Mouse (Mus musculus) retina, embryonic 14.5 days (tissue): Measurements from ENCODE around the gene Daam2.
"Not testable (repeated sequence)": the region's sequence is repeated elsewhere in the genome, so short reads cannot be mapped to it uniquely, and the experiment has no call there.

Experiments used
- DNase-seq: peaks from one replicate; pipeline ENCODE4 v3.0.0-alpha.2; 2015; ENCODE audit warnings: low spot score

Daam2 gene

DNA sequence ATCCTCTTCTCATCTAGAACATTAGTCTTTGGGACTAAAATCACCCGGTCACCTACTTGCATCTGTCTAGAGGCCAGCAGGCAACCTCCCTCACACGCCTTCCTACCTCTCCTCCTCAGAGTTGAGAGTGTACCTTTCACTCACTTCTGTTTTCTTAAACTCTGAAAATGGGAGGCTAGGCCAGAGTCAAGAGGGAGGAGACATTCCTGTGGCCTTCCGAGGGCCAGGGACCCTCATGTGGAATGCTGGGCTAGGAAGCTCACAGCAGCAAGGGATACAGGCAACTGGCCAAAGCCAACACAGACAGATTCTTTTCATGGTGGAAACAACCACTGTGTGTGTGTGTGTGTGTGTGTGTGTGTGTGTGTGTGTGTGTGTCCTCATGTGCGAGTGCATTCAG, 86.8 kb downstream of the Daam2 start:
- no peak for DNase-seq

DNA sequence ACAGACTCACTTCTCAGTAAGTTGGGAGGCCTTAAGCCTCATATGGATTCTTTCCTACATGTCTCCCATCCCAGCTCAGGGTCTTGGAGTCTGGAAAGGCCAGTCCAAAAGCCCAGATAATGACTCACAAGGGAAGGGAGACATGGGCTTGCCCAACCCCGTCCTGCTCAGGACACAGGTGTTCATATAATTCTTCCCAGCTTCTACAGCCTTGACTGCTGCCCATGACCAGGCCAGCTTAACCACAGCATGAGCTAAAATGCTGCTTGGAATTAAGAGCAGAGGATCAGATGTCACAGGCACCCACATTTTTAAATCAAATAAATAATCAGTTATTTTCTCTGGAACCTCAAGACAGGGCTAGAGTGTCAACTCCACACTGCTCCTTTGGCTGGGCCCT, 89.0 kb downstream of the Daam2 start:
- DNase-seq, result no peak

DNA sequence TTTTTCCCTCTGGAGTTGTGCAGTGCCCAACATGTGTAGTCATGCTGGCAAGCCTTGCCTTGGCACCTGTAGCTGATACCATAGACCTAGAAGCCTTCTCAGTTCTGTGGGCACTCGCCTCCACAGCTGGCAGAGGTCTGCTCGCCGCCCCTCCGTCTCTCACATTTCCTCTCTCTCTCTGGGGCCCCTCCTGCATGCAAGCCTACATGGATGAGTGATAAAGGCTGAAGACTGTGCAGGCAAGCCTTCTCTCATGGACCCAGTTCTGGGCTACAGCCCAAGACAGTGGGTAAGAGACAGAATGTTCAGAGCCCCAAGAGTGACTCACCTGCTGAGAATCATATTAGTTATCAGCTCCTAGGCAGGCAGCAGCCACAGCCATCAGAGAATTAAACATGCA, 90.1 kb downstream of the Daam2 start:
- no peak for DNase-seq

DNA sequence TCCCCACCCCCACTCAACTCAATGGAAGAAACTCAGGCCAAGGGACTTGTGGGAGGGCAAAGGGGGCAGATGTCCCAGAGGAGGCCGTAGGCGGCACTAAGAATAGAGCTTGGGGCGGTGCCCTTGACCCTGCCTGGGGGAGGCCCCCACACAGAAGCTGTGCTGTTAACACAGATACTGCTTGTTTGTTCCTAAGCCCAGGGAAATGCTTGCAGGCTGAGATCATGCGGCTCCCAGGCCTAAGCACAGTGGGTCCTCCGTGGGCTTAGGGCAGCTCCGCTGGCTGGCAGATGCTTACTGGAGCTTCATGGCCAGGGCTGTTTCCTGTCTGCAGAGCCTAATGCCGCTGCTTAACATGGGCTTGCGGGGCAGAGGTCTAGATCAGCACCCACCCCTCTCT, 91.5 kb downstream of the Daam2 start:
- DNase-seq, result peak; percentile 32

DNA sequence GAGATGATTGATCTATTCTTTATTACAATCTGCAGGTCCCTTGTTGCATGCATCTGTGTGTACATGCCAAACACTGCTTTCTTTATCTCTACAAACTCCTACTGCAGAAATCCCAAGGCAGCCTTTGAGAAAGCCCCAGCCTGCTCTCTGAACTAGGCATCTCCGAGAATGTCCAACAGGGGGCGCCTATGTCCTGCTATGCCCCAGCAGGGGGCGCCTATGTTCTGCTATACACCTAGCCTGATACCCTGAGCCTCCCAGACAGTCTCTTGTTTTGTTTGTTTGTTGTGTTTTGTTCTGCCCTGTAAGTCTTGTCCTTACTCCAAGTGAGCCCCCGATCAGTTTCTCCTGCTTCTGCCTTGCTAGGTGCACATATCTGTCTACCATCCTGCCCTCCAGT, 95.9 kb downstream of the Daam2 start:
- DNase-seq, result peak; percentile 79

DNA sequence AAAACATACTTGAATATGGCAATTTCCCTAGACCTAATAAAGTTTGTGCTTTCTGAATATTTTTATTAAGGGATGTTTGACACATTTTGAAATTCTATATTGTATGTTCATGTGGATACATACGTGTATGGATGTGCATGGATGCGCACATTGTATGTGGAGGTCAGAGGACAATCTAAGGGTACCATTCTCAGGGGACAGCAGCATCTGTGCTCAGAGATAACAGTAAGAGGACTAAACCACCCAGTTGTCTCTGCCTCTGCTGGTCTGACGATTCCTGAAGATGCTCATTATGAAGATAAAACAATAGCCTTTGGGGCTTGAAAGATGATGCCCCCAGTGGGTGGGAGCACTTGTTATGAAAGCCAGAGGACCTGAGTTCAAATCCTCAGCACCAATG, 99.3 kb downstream of the Daam2 start:
- no peak for DNase-seq

DNA sequence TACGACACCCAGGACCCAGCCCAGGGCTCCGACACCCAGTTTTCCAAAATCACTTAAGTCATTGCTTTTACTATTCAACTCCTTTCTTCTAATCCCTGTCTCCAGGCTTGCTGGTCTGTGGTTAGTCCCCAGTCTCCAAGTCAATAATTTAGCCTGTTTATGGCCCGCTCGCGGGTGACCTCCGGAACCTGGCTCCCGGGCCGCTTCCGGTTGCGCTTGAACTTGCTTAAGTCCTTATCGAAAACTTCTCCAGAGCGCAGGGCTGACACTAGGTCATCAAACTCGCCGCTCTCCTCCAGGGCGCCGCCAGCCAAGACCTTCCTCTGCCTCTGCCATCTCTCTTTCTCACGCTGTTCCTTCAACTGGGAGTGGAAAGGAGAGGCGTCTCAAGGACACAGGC, 105.8 kb downstream of the Daam2 start:
- DNase-seq, result no peak

DNA sequence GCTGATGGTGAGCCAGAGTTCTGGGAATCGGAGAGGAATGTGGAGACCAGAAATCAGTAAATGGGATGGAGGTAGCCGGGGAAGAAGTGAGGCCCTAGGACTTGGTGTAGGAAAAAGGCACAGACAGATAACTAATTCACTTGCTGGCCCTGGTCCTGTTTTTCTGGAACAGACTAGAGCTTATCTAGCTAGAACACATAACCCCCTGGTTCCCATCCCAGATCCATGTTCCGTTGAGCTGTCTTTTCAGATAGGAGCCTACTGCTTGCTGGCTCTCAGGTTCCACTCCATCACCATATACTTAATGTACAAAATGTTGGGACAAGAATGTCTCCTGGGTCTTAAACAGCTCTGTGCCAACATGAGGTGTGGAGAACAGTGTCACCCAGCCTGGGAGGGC, 106.3 kb downstream of the Daam2 start:
- no peak for DNase-seq

DNA sequence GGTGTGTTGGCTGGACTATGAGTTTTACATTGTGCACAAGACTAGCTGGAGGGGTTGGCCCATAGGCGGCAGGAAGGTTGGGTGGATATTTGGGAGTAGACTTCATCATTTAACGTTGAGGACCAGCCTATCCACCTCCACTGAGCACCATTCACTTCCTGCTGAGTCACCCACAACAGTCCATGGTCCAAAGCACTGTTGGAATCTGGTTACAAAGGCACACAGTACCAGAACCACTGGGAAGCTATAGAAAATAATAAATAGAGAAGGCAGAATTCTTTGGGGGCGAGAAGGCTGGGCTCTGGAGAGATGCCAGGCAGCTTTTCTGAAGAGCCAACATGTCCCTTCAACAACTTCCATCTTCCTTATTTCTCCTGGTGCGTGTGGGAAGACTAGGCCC, 107.8 kb downstream of the Daam2 start:
- no peak for DNase-seq

DNA sequence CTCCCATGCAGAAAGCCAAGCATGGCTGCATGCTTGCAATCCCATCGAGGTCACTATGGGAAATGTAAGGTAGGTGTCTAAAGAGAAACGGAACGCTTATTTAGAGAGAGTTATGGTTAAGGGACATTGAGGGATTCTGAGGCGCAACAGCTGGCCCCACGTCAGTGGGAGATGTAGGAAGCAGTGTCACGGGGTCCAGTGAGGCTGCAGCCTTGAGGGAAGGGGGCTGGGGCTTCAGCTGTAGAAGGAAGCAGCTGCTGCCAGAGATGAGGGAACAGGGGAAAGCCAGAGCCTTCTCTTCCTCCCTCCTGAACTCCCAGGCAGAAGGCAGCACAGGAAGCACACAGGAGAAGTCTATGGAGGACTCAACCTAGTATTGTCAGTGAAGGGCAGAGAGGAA, 113.2 kb downstream of the Daam2 start:
- no peak for DNase-seq

DNA sequence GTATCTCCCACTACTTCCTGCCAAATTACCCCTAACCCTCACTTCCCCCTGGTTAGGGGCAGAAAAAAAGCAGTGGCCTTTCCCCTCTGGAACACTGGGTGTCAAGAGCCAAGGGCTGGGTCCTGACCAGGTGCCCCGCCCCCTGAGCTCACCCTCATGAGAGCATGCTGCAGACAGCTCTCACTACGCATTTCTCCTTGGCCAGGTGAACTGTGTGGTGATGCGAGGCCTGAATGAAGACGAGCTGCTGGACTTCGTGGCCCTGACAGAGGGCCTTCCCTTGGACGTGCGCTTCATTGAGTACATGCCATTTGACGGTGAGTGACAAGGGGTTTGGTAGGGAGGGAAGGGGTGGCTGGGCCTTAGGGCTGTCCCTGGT, 114.9 kb downstream of the Daam2 start:
- DNase-seq, result no peak

DNA sequence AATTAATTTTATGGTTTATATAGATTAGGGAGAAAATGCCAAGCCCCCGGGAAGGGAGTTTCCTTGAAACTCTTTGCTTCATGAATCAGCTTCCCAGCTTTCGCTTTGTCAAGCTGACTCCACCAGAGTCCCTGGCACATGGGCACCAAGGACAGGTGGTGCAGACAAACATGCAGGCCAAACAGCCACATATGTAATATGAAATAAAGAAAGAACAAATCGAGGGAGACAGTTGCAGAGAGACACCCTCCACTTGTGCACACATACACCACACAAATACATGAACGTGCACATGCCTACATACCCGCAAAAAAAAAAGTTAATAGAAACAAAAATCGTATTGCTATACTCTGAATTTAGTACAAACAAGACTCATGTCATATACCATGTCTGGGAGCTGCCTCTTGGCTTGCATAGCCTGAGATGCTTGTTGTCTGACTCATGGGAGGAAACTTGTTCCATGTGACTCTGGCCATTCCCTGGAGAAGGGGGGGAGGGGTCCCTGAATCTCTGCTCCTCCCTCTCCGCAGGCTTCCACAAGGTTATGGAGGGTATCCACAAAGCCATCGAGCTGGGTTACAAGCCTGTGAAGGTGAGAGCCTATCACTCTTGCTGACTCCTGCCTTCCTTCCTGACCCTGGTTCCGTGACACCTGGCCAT, 115.4 kb downstream of the Daam2 start:
- DNase-seq, result no peak

DNA sequence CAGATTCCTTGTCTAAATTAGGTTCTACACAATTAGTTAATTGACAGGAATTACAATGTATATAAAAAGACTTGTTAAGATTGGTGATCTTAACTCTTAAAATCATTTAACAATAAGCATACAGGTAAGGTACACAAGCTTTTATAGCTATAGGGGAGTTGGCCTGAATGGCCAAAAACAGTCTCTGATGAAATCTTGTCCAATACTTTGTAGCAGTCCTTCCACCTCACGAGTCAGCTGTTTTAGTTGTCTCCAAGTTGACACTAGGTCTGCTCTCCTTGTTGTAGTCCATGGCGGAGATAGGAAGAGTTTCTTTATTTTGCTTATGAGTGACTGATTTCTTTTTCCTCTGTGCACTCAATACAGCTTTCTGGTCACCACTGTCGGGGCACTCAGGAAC, 121.3 kb downstream of the Daam2 start:
- not testable (repeated sequence) for DNase-seq

DNA sequence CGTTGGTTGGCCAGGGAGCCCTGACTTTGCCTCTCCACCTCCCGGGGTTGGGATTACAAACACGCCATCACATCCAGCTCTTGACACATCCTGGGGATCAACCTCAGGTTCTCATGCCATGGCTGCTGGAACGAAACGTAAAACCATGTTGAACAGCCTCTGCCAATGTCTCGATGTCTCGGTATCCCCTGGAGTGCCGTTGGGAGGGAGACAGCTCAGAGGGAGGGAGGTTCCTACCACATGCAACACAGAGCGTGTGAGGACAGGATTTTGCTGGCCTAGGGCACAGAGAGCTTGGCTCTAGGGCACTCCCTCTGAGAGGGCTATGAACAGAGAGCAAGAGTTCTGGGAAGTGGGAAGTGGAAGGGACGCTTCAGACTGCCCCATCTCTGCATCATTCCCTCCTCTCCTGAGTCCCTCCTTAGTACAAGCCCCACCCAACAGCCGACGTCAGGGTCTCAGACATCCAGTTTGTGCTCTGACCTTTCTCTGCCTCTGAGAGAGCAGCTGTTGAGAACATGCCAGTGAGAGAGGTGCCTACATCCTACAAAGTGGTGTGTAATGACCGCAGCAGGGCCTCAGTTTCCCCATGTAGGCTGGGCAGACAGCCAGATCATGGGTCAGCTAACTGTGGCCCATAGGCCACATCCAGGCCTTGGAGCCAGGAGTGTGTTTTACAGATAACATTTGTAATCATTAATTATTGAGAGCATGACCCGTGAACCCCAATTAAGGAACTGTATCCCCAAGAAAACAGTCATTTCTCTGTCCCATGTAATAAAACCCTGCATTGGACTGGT, 123.6 kb downstream of the Daam2 start:
- no peak for DNase-seq

DNA sequence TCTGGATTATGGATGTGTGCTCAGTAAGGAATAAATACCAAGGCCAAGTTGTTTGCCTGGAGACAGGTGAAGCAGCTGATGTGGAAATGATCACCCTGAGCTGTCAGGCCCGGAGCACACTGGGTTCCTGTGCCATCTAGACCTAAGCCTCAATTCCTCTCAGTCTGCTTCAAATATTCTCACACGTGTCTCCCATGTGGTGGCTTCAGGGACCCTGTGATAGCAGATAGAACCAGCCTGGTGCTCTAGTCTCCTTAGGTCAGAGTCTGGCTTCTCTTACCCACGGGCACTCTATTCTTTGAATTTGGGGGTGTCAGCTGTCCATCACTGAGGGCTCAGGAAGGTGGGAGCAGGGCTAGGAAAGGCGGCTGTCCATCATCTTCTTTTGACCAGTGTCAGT, 124.4 kb downstream of the Daam2 start:
- DNase-seq, result no peak

DNA sequence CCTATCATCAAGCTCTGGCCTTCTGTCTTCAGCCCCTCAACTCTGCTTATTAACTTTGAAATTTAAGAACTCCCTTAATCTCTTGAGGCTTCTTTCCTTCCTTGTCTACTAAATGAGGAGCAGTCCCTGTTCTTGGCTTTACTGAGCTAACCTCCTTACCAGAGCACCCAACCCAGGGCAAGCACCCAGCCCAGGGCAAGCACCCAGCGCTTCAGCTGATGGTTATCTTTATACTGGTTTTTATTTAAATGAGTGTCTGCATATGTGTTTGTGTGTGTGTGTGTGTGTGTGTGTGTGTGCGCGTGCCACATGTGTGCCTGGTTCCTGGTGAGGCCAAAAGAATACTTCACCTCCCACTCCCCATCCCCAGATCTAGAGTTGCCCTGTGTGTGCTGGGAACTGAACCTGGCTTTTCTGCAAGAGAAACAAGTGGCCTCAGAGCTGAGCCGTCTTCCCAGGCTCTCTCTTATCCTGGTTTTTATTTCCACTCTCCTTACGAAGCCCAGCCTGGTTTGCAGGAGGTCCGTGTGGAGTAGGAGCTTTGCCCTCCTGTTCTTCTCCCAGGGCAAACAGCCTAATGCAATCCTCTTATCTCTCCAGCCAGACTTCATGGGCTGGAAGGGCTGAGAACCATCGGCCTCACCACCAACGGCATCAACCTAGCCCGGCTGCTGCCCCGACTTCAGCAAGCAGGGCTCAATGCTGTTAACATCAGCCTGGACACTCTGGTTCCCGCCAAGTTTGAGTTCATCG, 125.1 kb downstream of the Daam2 start:
- DNase-seq, result no peak

DNA sequence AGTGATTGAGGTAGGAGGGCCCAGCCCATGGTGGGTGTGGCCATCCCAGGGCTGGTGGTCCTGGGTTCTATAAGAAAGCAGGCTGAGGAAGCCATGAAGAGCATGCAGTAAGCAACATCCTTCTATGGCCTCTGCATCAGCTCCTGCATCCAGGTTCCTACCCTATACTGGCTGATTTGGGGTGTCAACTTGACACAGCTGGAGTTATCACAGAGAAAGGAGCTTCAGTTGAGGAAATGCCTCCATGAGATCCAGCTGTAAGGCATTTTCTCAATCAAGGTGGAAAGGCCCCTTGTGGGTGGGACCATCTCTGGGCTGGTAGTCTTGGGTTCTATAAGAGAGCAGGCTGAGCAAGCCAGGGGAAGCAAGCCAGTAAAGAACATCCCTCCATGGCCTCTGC, 126.8 kb downstream of the Daam2 start:
- DNase-seq, result not testable (repeated sequence)

DNA sequence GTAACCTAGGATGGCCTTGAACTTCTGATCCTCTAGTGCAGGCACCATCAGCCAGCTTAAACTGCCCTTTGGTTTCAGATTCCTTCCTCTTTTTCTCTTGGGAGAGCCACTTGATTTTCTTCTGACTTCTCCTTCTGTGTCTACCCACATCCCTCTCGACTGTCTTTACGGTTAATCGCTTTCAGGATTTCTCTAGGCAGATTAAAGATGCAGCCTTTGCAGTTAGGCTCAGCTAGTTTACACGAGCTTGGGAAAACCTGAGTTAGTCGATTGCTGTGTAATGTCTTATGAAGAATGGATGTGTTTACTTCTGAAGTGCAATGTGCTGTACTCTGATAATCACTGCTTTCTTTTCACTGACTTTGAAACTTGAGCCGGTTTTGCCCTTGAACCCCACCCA, 127.5 kb downstream of the Daam2 start:
- no peak for DNase-seq

DNA sequence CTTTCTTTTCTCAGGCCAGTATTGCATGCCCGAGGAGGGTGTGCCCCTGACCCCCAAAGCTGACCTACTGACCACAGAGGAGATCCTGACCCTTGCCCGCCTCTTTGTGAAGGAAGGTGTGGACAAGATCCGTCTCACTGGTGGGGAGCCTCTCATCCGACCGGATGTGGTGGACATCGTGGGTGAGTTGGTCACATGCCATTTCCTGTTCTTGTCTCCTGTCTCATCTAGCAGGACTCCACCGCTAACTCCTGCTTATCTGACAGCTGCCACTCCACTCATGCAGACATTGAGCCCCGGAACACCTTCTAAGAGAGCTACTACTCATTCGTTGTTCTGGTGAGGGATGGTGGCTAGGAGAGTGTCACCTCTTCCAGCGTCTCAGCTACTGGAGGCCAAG, 129.1 kb downstream of the Daam2 start:
- no peak for DNase-seq

DNA sequence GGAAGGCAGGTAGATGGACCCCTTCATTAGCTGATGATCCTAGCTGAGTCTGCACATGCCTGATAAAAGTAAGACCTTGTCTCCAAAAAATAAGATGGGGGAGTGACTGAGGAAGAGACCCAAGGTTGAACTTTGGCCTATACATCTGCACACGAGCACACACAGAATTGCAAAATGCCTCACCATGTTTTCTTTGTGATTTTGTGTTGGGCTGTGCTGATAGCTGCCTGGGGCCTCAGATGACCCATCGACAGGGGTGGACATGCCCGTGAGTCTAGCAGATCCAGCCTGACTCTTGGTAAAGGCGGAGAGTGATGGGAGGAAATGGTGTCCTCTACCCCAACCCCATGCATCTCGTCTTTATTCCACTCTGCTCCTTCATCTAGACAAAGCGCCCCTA, 129.9 kb downstream of the Daam2 start:
- no peak for DNase-seq

DNA sequence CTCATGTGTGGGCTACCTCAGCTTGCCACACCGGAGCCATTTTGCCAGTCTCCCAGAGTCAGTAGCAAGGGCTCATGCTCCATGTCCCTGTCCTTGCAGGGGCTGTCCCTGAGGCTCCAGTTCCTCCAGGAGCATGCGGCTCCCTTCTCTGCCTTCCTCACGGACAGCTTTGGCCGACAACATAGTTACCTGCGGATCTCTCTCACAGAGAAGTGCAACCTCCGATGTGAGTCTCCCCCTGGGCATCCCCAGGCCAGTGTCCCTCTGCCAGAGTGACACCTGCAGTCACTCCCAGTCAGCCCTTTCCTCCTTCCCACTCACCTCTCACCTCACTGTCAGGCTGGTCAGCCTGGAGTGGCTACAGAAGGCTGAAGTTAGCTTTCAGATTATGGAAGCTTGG, 131.1 kb downstream of the Daam2 start:
- DNase-seq, result no peak

DNA sequence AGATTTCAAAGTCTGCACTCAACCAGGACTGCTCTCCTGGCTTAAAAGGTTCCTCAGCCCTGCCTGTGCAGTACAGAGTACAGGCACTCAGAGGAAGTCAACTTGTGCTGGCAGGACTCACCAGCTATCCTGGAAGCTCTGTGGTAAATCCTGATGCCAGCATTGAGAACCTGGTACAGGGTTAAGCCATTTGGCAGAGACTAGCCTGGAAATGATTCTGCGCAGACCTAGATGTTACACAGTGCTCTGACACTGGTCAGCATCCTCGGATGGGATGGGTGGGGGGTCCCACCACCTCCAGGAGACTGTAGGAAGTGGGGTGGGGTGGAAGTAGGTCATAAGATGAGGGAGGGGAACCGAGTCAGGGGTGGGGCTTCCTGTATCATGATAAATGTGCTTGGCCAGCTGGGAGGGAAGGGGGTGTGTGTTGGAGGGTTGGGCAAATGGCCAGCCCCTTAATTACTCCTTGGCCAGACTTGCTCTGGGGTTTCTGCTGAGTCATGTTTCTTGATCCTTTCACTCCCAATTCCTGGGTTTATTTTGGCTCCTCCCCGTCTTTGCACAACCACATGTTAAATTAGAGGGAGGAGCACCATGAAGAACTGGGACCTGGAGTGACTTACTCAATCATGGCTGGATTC, 132.0 kb downstream of the Daam2 start:
- no peak for DNase-seq

DNA sequence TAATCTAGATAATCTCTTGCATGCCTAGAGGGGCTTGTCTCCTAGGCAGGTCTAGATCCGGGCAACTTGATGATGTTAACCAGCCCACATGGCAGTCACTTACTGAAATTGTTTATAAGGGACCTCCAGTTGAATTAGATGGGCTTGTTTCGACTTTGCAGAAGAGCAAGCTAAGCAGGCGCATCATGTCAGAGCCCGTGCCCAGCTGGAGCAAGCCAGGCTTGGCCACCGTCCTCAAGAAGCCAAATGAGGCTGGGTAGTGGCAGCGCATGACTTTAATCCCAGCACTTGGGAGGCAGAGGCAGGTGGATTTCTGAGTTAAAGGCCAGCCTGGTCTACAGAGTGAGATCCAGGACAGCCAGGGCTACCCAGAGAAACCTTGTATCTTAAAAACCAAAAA, 133.0 kb downstream of the Daam2 start:
- no peak for DNase-seq
